Mouse (Mus musculus): ENCODE results near the gene Pin1rt1. TPM values are rescaled to one million over a fixed set of nuclear protein-coding genes. Genes with fewer than 3 reads are reported as not detected.

Pin1rt1 gene
- polyA plus RNA-seq, 1 experiment, result 3.5 TPM

- Histone ChIP-seq H3K27ac (ENCODE audit: control insufficient read depth, insufficient read depth, low read depth, low read length) (no peak overlapping the region), H3K4me1 (ENCODE audit: control insufficient read depth, insufficient read depth, low read length) (no peaks in the 10 kb centered on the region), H3K36me3 (ENCODE audit: control insufficient read depth, insufficient read depth, low read length) (no peaks in the 10 kb centered on the region), H3K4me3 (ENCODE audit: control insufficient read depth, low read depth, low read length) (no peak overlapping the region), H3K27me3 (ENCODE audit: control insufficient read depth, insufficient read depth, low read length) (no peaks in the 10 kb centered on the region)
- TF ChIP-seq CTCF (IDR thresholded peaks at IDR 0.05; ENCODE audit: control insufficient read depth, insufficient read depth, insufficient replicate concordance, low read depth, low read length) (no peak), POLR2A (IDR thresholded peaks at IDR 0.05; ENCODE audit: control insufficient read depth, low read depth, low read length) (no peak)
Measured at GRCm38 (mm10) chr2:104671724-104672123, 44.5 kb downstream of the Pin1rt1 start.

DNA sequence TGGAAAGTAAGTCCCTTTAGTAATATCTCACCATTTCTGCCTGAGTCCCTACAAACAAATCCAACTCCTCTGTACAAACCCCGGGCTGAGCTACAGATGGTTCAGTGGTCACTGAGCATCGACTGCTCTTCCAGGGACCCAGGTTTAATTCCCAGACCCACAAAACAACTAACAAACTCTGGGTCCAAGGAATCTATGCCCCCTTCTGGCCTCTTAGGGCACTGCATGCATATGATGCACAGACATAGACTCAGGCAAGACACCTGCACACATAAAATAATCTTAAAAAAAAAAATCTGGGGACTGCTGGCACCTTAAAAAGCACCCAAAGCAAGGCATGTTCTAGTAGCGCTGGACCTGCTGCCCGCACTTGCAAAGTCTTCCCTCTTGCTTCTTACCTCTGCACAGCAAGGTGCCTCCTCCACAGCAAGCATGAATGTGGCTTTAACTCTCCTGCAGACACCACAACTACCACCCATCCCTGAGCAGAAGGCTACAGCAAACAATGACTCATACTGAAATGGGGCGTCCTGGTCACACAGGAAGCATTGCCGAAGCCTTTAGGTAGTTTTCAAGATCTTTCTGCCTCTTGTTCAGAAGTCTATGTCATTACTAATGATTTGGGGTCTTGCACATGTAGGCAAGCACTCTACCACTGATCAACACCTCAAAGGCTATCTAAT lies 46.9 kb downstream of the Pin1rt1 start:
- no peaks in the 10 kb centered on the region for H3K27me3 ChIP-seq (ENCODE audit: control insufficient read depth, insufficient read depth, low read length)
- TF ChIP-seq CTCF (IDR thresholded peaks at IDR 0.05; ENCODE audit: control insufficient read depth, insufficient read depth, insufficient replicate concordance, low read depth, low read length) (no peak), POLR2A (IDR thresholded peaks at IDR 0.05; ENCODE audit: control insufficient read depth, low read depth, low read length) (no peak)
- H3K27ac ChIP-seq (ENCODE audit: control insufficient read depth, insufficient read depth, low read depth, low read length), result no peak overlapping the region
- no peak overlapping the region for H3K4me3 ChIP-seq (ENCODE audit: control insufficient read depth, low read depth, low read length)
- no peaks in the 10 kb centered on the region for H3K4me1 ChIP-seq (ENCODE audit: control insufficient read depth, insufficient read depth, low read length)
- H3K36me3 ChIP-seq (ENCODE audit: control insufficient read depth, insufficient read depth, low read length), result no peaks in the 10 kb centered on the region

Other genes with a start within 250 kb of the Pin1rt1 start
- 74.8 and 81.3 TPM in 2 replicates for gene Hipk3, start 221.9 kb downstream of the Pin1rt1 start, polyA plus RNA-seq (2012; rRNA removed)
- 13.8 and 14.8 TPM in 2 replicates for gene Cstf3, start 125.9 kb downstream of the Pin1rt1 start, polyA plus RNA-seq (2012; rRNA removed)
- 3.0 and 3.8 TPM in 2 replicates for gene Tcp11l1, start 4.2 kb downstream of the Pin1rt1 start, polyA plus RNA-seq (2012; rRNA removed)
- 0.74 and 1.5 TPM in 2 replicates for gene Depdc7, start 26.5 kb upstream of the Pin1rt1 start, polyA plus RNA-seq (2012; rRNA removed)
- 6.0 and 7.9 TPM in 2 replicates for gene Qser1, start 100.4 kb upstream of the Pin1rt1 start, polyA plus RNA-seq (2012; rRNA removed)
- gene Prrg4, start 133.5 kb upstream of the Pin1rt1 start, polyA plus RNA-seq (2012; rRNA removed), result 0.08 and 0.17 TPM in 2 replicates
- 27.0 and 28.0 TPM in 2 replicates for gene Ccdc73, start 151.4 kb upstream of the Pin1rt1 start, polyA plus RNA-seq (2012; rRNA removed)

Measured in testis, adult 2 months (tissue).